Mouse (Mus musculus): ENCODE data around the gene Cyp1b1. TPM values are rescaled to one million over a fixed set of nuclear protein-coding genes. Genes with fewer than 3 reads are reported as not detected.

The Cyp1b1 gene
- polyA plus RNA-seq, 1 experiment from 2014 or later, result 3.8 TPM

Other genes with a start within 250 kb of the Cyp1b1 start
- 8.7 and 9.8 TPM in 2 replicates for gene Rmdn2, start 103.2 kb downstream of the Cyp1b1 start, polyA plus RNA-seq (2016; fragmentation: Nextera tagmentation; extraction: Ambion mirVana)
- gene Atl2, start 181.1 kb upstream of the Cyp1b1 start, polyA plus RNA-seq (2016; fragmentation: Nextera tagmentation; extraction: Ambion mirVana), result 37.7 and 38.1 TPM in 2 replicates

All from limb, embryonic 12.5 days (tissue).